Mouse (Mus musculus) urinary bladder, postnatal 4 days (tissue): ENCODE data around the gene Bud13.
A peak's percentile ranks its signal among the peaks of the same experiment; 100 is the strongest.

Experiments used
- DNase-seq, 2 experiments: peaks; one replicate each; pipeline ENCODE4 v3.0.0; 2021 to 2022; ENCODE audit warnings: low spot score in 2 of 2

Bud13 gene

DNA sequence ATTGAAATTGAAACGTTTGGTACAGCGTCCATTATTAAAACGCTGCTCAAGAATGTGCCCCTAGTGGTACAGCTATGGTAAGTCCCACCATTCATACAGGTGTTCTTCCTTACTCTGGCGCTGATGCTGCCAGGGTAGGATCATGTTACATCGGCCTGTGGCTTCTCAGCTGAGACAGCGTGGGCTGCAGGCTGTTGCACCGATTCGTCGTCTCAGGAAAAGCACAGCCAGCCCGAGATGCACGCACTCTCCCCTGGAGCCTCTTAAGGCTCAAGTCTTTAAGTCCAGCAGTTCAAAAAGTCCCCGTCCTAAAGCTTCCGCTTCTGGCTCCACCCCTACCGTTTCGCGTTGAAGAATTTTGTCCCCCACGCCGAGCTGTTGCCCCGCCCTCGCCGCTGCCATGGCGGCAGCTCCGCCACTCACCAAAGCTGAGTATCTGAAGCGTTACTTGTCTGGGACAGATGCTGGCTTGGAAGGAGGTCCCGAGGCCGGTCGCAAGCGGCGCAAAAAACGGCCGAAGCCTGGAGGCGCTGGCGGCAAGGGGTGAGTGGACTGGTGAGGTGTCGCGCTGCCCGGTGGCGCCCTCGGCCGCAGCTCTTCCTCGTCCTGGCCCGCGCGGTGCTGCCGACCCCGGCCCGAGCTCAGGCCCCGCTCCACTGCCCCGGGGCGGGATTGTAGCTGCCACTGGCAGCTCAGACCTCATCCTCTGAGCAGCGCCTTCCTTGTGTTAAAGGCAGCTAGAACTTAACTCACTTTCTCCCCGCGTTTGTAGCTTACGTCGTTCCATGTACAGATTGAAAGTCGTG, at the start of gene Bud13:
TSS of gene Bud13 (plus strand) at position 378 of the 806 bp plus-strand sequence.
- DNase-seq: peak; percentile 91 to 97

DNA sequence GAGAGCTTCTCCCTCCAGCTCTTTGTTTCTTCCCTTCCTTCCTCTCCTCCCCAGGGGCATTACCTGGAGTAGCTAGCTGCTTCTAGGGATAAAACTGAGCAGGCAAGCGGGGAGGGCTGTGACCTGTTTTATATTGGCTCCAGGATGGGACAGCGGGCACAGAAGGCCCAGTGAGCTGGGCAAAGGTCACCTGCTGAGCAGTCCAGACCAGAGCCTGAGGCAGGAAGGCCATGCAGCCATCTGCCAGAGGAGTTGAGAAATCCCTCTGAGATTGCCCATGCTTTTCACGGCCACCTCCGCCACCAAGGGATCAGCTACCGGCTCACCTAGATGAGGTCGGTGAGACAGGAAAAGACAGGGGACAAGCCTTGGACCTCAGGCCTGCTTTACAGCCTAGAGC, 47.6 kb upstream of the Bud13 start:
- DNase-seq: no peak

DNA sequence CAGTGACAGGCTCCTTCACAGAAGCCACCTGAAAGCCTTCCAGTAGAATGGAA, 47.4 kb upstream of the Bud13 start, which contains the start of gene Apoc3:
TSS of gene Apoc3 (minus strand) at position 41 of the 53 bp plus-strand sequence.
- DNase-seq: no peak

DNA sequence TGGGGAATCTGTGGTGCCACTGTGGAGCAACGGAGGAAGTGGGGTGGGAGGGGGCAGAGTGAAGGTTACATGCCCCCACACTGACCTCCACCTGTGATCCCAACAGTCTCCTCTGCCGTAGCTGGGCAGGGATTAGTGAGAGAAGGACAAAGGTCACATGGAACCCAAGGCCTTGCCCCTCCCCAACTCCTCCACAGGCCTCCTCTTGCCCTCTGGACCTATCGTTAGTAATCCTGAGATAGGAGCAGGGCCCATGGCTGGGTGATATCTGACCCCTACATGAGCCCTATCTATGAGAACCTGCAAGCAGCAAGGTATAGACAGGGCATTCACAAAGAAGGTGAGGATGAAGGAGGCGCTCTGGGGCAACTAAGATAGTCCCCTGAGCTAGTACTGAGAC, 47.2 kb upstream of the Bud13 start:
- DNase-seq: no peak

DNA sequence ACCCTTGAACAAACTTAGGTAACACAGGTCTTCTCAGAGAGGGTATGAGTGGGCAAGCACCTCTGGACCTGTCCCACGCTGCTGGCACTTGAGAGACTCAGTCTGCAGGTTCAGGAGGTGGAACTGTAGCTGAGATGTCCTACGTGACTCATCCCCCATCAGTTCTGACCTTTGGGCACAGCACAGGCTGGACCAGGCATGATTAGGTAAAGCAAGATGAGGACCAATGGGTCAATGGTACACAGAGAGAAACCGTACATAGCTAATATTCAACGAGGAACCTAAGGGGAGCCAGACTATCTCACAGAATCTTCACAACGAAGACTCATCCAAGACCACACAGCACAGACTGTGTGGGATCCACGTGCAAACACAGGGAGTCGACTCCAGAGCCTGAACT, 44.0 kb upstream of the Bud13 start:
- no peak for DNase-seq

DNA sequence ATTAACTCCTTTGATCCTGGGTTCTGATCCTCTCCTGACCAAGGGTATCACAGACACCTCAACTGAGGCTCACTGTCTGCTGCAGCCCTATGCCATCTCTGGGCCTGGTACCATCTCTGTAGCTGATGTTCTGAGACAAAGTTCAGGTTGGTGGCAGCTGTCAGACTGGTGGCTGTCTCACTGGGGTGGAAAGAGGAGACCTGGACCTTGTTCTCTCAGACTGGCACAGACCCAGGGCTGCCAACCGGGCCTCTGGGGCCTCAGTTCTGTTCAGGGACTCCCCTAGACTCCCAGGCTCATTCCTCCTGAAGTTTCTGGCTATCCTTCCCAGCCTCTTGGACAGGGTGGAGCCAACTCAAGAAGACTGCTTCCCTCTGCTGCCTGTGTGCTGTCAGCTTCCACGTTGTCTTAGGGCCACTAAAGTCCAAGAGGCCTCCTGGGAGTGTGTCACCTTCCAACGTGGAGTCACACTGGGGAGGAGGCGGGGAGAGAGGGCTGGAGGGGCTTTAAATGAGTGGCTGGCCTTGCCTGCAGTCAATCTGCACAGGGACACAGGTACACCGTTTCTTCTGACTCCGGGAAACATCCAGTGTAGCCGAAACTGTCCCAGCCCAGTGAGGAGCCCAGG, 42.2 kb upstream of the Bud13 start, which contains the start of gene Apoa4:
TSS of gene Apoa4 (plus strand) at position 171 of the 628 bp plus-strand sequence.
- DNase-seq: no peak

DNA sequence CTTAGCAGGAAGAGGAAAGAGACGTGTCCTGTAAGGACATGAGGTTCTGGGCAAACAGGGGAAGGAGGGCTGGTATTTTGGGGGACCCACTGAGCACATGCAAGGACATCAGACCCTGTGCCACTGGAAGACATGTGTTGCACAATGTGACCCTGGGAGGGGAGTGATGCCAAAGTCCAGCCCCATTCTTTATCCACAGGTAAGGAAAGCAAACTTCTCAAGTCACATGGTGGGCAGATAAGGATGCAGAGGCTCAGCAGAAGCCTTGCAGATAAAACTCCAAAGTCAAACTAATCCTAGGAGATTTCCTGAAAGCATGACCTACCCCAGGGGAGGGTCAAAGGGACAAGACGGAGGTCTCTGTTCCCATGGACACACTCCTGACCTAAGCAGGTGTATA, 41.0 kb upstream of the Bud13 start:
- no peak for DNase-seq

DNA sequence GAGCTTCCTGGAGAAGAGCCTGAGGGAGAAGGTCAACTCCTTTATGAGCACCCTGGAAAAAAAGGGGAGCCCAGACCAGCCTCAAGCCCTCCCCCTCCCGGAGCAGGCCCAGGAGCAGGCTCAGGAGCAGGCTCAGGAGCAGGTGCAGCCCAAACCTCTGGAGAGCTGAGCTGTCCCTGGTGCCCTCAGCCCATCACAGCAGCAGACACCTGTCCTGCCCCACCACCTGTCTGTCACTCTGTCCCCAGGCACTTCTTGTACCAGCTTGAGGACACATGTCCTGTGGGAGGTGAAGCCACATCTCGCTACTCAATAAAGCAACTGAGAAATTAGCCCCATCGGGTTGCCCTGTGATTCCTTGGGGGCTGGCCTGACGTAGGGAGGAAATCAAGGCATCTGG, 39.7 kb upstream of the Bud13 start:
- DNase-seq: no peak

DNA sequence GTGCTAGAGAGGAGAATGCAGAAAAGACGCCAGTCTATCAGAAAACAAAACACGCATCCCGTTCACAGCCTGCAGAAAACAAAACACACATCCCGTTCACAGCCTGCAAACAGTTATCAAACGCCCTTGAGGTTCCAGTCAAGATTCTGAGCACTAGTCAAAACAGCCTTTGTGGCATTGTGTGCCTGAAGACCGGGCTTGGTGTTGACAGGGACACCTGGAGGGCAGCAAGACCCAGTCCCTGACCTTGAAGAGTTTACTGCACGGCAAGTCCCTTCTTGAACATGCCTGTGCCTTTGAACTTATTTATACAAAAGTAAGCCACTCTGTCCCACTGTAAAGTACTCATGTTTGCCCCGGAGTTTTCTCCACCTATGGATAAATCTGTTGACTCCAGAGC, 39.2 kb upstream of the Bud13 start:
- no peak for DNase-seq

DNA sequence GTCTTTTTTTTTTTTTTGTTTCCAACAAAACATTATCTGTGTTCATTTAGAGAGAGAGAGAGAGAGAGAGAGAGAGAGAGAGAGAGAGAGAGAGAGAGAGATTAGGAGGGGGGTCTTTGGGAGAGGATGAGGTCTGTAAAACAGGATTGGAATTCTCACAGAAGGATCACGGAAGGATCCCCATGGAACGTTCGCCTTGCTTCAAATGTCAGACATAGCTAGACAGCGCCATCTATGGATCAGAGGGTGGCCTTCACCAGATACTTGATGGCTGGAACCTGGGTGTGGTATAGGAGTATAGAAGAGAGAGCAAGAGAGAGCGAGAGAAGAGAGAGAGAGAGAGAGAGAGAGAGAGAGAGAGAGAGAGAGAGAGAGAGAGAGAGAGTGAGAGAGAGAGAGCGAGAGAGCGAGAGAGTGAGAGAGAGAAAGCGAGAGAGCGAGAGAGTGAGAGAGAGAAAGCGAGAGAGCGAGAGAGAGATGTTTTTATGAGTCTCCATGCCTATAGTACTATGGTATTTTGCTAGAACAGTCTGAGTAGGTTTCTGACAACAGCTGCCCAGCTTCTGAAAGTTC, 36.0 kb upstream of the Bud13 start:
- DNase-seq: no peak

DNA sequence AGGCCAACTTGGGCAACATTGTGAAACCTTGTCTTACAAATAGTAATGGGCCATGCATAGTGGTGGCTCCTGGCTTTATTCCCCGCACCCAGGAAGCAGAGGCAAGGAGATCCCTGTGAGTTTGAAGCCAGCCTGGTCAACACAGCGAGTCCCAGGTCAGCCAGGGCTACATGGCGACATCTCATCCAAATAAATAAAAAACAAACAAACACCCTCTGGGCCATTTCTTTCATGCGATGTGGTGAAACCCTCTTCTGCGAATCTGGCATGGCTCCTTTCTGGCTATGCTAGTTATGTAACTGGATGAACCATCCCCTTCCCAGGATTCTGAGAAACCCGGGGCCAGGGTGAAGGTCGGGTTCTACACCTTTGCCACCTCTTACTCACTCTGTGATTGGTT, 26.6 kb upstream of the Bud13 start:
- DNase-seq: no peak

DNA sequence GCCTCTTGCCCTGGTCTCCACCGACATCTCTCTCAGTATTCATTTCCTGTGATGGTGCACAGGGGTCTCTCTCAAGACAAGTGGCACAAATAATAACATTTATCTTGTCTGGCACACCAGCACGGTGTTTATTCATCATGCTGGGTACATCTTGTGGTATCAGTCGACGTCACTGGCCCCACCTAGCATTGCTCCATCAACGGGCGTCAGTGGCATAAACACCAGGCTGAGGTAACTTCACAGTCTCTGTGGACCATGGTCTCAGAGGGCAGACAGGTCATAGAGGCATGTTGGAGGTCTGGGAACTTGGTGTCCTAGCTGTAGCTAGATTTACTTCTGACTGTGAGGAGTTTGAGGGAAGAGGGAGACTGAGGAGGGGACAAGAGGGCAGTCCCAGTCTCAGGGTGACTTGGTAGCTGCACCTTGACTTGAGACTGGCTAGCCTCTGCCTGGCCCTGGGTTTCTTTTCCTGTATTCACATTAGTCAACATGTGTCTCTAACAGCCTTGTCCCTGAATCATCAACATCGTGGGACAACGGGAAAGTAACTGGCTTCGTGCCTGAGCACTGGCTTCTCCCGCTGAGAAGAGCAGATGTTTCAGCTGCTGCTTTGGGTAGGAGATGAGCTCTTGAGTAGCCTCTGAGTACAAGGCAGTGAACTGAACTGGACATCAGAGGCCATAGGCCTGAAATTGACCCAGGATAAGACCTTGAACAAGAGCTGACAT, 26.0 kb upstream of the Bud13 start:
- no peak for DNase-seq

DNA sequence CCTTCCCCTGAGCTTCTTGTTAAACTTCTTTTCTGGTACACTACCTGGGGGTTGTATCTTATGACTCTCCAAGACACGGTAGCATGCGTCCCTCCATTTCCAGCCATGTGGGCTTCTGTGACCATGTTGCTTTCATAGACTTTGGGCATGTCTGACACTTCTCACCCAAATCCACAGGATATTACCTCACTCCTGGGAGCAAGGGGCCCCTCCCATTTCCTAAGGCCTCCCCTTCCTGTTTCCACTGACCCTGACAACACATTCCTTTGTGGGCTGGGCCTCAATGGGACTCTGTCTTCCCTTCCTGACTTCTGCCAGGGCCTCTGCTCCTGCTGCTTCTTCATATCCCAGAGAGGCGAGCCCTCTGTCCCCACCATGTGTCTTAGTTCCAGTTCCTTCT, 25.3 kb upstream of the Bud13 start:
- DNase-seq: no peak

DNA sequence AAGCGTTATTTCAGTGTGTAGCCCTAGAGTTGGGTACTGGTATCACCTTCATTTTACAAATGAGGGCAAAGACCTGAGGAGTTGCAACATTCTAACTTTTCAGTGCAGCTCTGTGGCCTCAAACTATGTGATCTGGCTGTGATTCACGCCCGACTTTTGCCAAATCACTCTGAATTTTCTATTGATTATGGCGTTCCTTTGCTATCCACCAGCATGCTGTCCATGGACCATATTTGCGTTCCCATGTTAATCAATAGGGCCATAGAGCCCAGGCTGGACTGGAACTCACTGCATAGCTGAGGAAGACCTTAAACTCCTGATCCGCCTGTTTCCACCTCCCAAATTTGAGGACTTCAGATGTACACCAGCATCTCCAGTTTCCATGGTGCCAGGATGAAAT, 23.7 kb upstream of the Bud13 start:
- no peak for DNase-seq

DNA sequence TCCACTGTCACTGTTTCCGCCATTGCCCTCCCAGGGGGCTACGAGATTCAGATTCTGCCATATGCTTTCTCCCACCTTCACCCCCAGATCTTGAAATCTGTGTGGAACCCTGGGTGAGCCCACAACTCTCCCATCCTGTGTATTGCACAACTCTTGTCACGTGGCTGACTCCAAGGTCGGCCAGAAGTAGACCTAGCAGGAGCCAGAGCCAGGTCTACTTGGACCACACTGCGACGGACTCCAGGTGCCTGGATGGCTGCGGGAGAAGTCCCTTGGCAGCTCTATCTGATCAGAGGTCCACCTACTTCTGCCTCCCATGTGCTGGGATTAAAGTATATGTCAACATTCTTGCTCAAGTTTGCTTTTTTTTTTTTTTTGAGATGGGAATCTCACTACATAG, 21.7 kb upstream of the Bud13 start:
- DNase-seq: no peak

DNA sequence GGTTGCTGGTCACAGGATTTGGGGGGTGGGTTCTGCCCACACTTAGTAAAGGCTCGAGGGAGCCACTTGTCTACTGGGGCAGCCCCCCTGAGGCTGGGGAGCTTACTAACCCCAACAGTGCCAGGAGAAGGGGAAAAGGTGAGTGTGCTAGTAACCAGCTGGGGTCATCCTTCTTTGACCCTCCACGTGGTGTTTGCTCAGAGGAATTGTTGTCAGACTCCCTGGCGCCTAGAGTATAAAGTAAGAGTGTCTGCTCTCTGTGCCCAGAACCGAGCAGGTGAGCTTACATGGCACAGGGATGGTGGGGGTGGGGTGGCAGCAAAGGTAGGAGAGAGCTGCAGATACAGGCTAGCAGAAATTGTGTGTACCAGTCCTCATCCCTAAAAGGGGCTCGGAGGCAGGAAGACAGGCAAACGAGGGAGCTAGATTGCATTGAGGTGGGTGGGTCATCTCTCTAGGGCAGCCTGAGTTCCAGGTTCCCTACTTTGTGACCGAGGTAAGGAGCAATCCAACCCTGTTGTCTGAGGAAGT, 14.4 kb upstream of the Bud13 start, which contains the start of gene Apoa5:
TSS of gene Apoa5 (plus strand) at position 291 of the 531 bp plus-strand sequence.
- no peak for DNase-seq

DNA sequence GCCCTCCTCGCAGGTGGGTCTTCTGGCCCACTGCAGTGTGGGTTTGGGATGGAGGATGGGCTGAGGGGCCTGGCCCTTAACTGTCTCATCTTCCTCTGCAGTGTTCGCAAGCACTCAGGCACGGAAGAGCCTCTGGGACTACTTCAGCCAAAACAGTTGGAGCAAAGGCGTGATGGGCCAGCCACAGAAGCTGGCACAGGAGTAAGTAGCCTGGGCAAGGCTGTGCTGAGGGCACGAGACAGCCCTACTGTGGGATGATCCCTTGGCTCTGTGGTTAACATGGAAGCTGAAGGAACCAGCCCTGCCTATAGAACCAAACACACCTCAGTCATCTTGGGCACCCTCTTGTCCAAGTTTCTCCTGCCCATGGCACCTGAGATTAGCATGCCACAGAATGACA, 13.7 kb upstream of the Bud13 start:
- DNase-seq: no peak

DNA sequence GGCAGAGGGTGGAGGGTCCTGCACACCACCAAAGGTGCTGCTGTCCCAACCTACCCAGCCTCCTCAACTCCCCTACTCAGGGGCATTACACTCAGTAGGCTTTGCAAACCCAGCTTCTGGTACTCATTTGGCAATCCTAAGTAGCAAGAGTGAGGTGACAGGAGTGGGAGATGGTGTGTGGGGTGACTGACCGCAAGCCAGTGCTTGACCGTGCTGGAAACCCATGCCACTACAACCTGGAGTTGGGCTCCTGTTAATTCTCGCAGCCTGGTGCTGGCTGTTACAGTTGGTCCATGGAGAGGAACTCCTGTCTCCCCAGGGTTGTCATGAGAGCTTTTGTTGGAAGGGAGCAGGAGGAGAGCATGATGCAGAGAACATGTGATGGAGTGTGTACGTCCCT, 12.0 kb upstream of the Bud13 start:
- no peak for DNase-seq

DNA sequence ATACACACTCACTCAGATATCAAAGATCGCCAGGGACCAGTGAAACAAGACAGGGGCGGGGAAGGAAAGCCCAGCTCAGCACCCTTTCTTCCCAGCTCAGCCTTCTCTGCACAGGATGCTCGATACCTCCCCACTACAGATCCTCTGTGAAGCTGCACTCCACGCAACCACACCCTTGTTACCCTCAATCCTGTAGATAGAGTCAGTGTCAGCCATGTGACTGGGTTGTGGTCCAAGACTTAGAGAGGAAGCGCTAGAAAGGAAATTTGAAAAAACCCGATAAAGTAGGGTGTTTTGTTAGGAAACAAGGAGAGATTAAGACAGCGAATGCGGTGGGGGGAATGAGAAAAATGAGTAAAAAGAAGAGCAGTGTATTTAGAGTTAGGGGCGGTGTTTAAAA, 10.7 kb upstream of the Bud13 start:
- no peak for DNase-seq

DNA sequence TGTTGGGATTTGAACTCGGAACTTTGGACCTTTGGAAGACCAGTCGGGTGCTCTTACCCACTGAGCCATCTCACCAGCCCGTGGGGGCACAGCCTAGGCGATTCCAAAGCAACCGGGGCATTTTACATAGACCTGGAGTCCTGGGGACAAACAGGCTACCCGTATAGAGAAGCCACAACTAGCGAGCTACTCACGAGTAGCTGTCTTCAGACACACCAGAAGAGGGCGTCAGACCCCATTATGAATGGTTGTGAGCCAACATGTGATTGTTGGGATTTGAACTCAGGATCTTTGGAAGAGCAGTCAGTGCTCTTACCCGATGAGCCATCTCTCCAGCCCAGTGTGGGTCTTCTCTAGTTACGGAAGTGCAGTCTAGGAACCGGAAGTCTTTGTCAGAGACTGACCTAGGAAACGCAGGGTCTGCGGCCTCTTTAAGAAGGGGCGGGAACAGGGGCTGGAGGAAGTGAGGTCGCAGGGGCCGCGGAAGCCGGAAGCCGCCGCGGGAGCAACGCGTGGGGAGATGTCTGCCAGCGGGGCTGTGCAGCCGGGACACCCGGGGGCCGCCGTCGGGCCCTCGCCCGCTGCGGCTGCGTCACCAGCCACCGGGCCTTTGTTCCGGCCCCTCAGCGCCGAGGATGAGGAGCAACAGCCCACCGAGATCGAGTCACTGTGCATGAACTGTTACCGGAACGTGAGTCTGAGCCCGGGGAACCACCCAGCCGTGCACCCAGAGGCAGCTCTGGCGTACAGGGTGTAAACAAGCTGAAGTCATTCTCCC, 9.9 kb upstream of the Bud13 start, which contains the start of gene Zpr1:
TSS of gene Zpr1 (plus strand) at position 388 of the 778 bp plus-strand sequence.
- peak; percentile 81 to 85 for DNase-seq

DNA sequence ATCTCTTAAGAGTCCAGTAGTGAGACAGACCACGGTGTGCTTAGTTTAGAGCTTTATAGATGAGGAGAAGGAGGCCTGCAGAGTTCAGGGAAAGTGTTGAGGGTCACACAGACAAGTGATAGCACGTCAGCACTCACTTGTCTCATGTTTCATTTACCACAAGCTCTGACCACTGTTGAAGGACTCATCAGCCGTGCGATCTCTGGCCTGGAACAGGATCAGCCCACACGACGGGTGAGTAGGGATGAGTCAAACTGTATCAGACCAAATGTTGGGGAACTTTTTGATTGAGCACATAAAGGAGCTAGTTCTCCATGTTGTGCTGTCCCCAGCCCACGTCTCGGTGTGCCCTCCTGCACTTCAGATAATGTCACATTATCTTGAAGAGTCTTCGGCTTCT, 8.3 kb upstream of the Bud13 start:
- DNase-seq: no peak

DNA sequence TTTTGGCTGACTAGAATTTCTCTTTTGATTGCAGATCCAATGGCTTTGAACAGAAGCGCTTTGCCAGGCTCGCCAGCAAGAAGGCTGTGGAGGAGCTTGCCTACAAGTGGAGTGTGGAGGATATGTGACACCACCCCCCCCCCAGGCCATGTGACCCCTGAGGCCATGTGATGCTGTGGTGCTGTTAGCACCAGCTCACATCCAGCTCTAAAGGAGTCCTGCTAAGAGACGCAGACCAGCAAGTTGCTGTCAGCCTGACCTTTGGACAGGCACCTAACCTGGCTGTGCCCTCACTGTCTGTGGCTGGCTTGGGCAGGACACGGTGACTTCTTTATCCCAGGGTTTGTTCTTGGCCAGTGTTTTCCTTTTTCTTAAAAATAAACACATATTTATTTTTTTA, 15.6 kb downstream of the Bud13 start:
- no peak for DNase-seq
